Mouse (Mus musculus) fibroblast of lung, adult 2 months (primary cell): ENCODE measurements around the gene Tmcc1.
A peak's percentile ranks its signal among the peaks of the same experiment; 100 is the strongest.

Experiments
- DNase-seq: peaks from one replicate; pipeline ENCODE4 v3.0.0-alpha.2; 2011; ENCODE audit warnings: low read depth

Tmcc1 gene

DNA sequence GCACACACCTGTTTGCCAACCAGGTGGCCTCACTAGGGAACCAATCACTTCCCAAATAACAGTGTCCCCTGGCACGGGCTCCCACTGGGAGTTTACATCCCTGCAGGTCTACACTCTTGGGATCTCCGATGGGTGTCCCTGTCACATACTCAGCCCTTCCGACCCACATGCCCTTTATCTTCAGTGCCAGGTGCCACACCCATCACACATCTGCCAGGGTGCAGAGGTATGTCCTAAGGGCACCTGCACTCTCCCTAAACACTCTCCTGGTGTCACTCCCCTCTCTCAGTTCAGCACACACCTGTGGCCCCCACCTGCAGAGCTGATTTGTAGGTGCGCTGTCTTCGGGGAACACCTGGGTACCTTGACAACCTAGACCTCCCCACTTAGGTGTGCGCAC lies 200.3 kb downstream of the Tmcc1 start:
- no peak for DNase-seq

DNA sequence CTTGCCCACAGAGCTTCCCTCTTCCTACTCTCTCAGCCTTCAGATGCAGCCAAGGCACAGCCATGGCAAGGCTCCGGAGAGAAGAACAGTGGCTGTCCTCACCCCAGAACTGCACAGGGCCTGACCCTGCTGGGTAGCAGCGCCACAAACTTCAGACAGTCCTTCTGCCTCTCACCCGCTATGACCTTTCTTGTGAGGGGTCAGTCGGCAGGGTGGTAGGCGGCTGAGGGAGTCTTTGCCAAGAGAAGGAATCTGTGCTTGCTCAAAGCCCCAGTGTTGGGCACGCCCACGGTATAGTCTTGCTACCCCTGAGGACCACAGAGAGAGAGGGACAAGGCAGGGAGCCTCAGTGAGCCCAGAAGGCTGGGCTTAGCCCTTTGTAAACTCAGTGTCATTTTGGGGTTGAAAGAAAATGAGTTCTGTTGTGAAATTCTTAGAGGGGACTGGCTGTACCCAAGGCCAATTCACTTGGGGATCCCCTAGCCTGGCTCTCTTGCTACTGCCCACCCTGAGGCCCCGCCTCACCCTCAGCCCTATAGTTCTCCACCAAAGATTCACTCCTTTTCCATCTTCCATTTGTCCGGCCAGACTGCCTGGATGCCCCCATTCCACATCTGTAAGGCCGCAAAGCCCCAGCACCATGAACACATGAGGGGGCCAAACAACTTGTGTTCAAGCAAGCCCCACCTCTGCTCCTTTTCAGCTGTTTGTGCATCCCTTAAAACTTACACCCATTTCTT lies 201.2 kb downstream of the Tmcc1 start:
- DNase-seq = no peak

DNA sequence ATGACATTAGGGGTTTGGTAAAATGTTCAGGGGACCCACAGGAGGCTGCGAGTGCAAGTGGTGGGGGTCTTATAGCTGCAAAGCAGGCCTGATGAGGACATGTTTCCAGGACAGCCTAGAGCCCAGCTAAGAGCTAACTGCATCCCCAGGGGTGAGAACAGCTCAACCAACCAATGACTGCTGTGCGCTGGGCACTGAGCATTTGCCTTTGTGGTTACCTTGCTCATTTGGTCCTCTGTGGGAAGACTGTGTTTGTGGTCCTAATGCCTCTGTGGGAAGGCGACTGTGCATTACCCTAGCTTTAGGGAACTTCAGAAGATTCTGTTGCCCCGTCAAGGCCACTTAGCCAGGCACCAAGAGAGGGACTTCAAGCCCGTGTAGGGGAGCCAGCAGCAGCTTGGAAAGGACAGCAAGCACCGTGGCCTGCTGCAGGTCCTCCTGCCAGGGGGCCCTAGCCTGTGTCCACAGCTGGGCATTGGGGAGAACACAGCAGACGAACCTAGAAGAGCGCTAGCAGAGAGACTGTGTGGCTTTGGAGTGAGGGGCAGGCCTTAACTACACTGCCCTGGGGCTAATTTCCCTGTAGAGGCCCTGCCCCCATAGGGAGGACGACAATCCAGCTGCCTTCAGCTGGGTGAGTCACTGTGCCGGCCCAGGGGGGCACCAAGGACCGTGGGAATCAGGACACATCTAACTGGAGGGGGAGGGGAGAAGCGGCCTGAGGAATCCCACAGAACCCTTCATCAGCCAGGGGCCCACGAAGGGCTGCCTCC lies 202.0 kb downstream of the Tmcc1 start:
- peak; percentile 65 for DNase-seq

DNA sequence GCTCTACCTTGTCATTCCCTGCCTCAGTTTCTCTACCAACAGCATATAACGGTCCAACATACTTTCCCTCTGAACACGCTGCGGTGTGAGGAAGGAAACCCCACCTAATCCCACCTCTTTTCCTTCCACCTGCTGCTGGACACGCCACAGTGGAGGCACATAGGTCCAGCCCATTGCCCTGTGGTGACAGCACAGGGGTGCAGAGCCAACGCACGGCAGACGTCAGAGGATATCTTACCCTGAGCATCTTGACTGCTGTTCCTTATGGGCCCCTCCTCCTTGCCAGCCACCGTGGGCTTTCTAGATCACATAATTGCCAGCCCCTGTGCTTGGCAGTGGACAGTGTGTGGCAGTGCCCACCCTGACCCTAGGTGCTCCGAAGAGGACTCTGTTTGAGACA lies 202.8 kb downstream of the Tmcc1 start:
- no peak for DNase-seq

DNA sequence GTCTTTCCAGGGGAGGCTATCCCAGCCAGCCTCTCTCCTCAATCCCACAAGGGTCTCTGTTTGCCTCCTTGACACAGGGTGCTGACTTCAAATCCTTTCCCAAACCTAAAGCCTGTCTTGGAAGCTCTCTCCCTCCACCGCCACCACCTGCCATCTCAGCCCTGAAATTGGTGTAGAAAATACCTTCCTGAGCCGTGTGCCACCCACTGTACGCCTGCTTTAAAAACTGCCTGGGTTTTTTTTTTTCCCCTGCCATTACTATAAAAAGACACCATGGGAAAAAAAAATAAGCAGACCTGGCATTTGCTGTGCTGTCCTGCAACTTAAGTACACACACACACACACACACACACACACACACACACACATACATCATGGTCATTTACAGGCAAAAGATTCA lies 203.2 kb downstream of the Tmcc1 start:
- no peak for DNase-seq

DNA sequence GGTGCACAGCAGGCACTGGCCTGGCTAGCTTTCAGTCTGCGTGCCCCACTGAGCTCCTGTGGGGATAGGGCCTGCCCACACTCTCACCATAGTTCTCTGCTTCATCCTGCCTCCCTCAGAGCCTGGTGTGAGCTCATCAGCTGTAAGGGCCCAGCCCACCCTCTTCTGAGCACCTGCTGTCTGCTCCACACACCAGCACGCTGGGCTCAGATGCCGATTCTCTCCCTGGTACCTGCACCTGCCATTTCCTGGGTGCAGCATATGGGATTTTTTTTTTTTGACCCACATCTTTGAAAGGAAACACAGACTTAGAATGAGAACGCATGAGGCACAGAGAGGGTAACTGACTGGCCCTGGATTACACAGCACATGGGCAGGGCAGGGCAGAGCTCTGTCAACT lies 203.7 kb downstream of the Tmcc1 start:
- no peak for DNase-seq

DNA sequence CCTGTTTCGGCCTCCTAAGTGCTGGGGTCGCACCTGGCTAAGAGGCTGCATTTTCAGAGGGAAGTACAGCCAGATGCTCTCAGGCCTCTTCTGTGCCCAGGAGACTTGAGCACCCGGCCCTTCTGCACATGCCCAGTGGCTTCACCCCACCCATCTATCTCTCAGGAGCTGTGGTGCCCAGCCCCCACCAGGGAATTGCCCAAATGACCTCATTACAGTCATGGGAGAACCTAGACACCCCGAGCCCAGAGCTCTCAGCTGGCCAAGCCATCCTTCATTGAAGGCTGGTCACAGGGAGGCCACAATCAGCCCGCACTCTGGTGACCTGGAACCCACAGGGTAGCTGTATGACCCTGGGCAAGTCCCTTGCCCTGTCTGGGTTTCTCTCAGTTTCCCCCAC lies 204.3 kb downstream of the Tmcc1 start:
- no peak for DNase-seq

DNA sequence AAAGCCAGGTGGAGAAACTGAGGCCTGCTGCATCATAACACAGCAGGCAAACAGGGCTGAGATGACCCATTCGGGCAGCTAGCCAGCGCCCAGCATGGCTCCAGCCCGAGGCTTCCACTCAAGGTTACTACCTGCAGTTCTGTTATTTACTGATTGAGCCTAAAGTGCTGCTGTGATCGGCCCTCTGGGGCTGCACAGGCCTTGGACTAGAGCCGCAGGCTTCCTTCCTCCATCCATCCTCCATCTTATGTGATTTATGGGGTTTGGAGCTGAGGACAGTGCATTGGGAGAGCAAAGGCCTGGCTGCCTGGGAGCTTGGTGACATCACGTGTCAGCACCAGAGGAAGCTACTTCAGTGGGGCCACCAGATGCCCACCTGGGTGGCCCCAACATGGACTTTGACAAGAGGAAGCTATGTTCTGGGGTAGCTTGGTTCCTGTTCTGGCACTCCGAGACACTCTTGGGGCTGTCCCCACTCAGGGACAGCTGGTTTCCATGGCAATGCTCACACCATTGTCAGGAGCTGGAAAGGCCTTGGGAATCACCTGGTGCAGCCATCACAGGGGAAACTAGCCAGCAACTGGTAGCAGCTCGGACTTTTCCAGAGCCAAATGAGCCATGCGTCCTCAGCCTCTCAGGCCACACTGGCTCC lies 206.1 kb downstream of the Tmcc1 start:
- DNase-seq = no peak

DNA sequence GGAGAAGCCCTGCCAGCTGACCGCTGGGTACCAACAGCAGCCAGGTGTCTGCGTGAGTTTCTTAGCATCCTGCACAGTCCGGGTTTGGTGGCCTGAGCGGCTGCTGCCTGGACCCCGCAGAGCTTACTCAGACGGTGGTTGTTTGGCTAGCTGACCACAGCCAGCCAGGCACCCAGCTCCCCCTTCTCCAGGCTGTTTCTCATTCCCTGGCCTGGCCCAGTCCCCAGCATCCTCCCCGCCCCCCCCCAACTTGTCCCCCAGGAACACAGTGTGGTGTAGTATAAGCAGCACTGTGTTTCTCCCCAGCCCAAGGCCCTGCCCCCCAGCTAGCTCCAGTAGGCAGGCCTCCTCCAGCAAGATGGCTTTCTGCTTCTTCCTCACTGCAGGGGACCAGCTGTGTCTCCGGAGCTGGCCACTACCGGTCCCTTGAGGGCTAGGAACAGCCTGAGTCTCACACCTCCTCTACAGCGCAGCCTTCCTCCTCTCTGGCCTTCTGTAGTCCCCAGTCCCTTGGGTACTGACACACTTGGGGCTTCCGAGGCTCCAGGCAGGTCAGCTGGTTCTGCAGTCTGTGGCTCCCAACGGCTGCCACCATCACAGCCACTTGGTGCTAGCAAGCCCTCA lies 206.7 kb downstream of the Tmcc1 start:
- peak; percentile 54 for DNase-seq

DNA sequence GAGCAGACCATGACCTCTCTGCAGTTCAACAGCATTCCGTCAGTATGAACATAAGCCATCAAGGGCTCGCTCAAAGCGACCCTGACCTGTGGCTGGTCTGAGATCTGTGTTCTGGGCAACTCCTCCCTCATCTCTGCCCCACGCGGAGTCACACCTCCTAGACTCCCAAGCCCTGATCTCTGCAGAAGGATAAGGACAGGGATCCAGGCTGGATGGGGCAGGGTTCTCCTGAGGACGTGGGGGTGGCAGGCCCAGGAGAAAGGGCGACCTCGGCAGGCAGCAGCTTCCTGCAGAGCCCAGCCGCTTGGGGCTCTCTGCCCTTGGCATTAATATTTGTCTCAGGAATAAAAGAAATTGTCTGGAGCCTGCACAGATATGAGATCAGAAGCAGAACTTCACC lies 207.7 kb downstream of the Tmcc1 start:
- no peak for DNase-seq

DNA sequence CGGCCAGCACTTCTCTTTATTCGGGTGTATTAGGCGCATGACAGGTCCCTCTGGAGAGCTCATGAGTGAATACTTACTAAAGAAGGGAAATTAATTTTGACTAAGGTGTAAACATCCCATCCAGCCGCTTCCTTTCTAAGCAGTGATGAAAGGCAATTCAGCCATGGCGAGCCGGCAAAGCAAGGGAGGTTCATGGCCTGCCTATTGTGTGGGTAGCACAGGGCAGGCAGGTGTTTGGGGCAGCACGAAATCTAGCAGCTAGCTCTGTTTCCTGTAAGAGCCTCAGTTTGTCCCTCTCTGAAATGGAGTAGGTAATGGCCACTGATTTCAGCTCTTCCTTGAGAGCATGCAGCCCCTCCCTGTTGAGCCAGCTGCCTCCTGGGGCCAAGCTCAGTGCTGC lies 208.7 kb downstream of the Tmcc1 start:
- no peak for DNase-seq

DNA sequence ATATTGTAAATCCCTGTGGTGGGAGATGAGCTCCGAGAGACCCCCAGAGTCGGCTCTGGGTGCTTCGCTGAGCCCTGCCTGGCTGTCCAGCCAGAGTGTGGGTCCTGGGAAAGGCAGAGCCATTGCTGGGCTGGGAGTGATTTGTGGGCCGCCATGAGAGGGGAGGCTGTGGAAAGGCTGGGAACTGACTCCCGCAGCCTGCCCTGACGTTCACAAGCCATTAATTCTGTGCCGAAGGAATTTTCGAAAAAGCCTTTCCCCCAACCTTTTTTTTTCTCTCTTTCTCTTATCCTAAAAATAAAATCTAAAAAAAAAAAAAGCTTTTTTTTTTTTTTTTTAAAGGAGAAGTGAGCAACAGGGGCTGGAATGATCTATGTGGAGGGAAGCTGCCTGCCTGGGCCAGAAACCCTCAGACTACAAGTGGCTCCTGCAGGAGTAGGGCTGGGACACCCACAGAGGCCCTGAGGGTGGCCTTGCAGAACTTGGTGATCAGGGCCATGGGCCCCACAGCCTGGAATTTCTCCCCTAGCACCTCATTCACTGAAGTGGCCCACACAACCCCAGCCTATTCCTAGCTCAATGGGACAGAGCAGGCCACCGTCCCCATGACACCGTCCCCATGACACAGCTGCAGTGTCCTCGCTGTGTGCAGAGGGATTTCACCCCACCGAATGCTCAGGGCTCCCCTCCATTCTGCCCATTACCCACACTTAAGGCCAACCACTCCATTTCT lies 209.8 kb downstream of the Tmcc1 start:
- DNase-seq = no peak

DNA sequence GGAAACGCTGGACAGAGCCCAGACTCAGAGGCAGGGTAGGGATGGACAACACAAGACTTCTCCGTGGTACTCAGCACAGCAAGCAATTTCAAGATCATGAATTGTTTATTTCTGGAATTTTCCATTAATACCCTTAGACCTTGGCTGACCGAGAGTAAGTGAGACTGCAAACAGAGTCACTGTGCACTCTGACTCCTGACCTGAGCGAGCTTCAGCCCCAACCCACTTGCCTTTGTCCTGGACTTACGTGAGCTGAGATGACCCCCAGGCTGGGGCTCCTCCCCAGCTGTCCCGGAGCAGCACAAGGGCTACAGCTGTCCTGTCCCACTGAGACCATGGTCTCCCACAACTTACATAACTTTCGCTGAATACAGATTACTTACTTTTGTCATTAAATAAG lies 210.4 kb downstream of the Tmcc1 start:
- DNase-seq = no peak

DNA sequence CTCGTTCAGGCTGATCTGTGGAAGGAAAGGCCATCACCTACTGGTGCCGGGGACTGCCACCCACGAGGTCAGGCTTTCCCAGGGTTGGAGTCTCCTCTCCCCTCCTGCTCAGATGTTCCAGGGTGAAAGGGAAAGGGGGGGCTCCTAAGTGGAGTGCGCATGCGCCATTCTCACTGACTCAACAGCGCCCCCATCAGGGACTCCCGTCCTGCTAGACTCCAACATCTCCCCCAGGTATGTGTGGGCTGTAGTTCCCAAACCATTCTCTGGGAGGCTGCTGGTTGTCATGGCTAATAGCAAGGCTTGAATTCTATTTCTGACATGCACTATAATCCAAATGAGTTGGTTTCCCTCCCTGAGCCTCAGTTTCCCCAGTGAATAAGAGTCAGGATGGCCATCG lies 214.7 kb downstream of the Tmcc1 start:
- DNase-seq = no peak

DNA sequence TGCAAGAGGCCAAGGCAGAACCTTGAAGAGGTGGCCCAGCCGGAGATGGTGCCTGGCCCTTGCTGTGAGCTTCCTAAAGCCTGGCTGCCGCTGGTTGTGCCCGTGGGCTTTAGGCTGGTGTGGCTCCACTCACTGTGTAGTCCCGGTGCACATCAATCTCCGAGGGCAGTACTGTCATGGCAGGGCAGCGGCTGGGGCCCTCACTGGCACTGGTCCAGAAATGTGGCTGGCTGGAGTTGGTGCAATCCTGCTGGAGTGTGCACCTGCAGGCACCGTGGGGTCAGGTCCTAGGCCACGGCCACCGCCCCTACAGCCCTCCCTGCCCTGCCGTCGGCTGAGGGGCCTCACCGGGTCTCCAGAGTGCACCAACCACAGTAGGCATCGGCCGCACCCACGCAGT lies 215.5 kb downstream of the Tmcc1 start:
- no peak for DNase-seq

DNA sequence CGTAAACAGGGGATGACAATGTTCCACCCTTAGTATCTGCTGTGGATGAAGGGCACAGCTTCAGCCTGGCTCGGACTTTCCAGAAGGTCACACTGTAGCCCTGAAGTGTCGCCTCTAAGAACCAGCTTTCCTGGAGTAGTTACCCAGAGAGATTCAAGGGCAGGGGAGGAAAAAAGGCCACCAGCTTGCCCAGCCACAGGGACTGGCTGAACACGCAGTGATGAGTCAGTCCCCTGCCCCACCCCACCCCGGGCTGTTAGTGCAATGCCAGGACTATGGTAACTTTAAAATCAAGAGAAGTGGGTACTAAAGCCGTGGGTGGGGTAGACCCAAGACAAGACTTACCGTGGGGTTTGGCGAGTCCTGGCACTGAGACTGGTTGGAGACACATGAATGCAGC lies 217.7 kb downstream of the Tmcc1 start:
- DNase-seq = no peak

DNA sequence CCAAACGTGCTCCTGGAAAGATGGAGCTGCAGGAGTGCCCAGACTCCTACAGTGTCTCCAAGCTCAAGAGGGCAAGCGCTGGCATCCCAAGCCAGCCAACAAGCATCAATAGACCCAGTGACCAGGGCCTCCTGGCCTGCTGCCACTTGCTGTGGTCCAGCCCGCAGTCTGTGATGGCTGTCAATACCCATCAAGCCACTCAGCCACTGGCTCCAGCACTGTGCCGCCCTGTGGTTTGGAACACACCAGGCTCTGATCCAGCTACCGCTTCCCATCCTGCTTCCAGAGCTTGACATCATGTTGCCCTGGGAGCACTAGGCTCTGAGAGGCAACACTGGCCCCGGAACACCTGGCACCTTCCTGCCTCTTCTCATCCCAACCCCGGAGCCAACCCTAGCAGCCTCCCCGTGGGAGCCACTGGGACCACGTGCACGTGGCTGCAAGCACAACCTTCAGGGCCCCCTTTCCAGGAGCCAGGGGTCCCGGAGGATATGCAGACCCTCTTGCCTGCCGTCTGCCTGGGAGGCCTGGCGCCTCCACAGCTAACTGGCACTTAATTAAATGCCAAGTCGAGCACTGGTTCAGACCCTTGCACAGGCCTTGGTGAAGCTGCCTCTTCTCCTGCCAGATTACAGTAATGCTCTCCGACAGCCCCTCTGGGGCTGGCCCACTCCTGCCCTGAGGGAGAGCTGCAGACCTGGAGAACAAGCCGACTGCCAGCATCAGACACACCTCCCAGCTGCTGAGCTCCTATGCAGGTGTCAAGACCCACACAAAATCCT lies 219.2 kb downstream of the Tmcc1 start:
- DNase-seq = peak; percentile 82

DNA sequence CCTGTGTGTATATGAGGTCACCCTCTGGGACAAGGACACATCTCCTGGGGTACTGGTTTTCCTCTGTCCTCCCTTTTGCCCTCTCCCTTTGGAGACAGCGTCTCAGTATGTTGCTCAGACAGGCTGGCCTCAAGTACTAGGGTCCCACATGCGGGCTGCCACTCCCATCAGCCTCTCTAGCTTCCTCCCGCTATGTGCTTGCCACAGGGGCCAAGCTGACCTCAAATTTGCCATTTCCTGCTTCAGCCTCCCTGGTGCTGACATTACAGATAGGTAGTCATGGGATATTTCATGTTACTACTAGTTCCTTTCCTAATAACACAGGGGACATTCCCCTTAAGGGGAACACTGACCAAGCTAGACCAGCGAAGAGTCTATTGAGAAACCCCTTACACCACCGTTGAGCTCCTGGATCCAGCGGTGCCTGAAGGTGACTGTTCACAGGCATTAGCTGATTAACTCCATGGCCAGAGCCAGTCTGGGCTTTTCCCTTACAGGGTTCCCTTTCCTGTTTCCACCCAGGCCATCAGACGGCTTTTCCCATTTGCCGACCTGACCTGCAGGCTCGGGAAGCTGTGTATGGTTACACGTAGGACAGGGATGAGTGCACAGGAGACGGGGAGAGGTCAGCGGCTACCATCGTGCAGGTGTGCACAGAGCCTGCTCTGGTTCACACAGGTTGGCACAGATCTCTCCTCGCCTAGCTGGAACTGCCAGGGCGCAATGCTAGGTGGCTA lies 220.0 kb downstream of the Tmcc1 start:
- no peak for DNase-seq

DNA sequence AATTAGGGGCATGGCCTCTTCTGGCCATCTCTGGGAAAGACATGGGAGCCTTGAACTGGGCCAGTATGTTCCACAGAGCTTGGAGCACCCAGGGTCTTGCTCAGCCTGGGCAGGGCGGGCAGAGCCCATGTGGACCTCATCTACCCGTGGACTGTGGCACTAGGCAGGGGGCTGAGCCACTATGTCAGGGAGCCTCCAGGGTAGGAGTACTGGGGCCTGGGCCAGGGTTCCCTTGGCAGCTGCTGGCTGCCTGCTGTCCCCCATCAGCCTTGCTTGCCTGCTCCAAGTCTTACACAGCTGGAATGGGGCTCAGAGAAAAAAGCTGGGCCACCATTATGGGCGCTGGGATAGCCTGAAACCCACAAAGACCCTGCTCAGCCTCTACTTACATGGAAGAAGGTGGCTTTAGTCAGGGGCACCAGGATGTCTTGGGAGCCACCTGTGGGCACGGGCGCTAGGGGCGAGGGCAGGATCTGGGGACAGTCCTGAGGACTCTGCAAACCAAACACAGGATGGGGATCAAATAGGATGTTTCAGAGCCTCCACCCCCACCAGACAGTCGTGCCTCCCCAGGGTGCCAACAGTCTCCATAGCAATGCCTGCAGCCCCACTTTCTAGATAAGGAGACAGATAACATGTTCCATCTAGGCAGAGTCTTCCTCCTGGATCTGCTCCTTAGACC lies 221.1 kb downstream of the Tmcc1 start:
- no peak for DNase-seq
